Mouse (Mus musculus) regulatory T cell (primary cell): ENCODE data around the gene Wipf3.

Experiments used
- in situ Hi-C: fragments of 300-600 bp; cut with MboI, MseI; formaldehyde crosslinking; loops from one replicate; pipeline ENCODE4 v1.15.1; 2025; ENCODE audit warnings: high pct_unique_total_duplicates

The Wipf3 gene

DNA sequence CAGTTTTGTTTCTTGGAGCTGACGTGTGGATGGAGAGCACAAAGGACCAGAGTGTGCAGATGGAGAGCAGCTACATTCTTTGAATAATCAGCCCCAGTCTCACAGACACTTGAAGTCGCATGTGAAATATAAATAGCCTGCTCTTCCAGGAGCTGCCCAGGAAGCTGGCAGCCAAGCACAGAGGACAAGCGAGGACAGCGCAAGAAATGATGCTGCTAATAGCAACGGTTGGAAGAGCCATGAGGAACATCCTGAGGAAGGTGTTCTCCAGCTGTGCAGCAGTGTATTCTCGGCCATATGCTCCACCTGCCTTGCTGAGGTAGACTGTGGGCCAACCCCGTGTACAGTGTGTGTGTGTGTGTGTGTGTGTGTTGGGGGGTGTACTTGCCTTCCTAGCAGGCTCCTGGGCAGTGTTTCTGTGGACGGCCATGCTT, 101.7 kb downstream of the Wipf3 start:
- in situ Hi-C loops: loop anchor here (10.0 kb wide), 1 partner anchor 624 kb away; no protein-coding TSS in a partner anchor

DNA sequence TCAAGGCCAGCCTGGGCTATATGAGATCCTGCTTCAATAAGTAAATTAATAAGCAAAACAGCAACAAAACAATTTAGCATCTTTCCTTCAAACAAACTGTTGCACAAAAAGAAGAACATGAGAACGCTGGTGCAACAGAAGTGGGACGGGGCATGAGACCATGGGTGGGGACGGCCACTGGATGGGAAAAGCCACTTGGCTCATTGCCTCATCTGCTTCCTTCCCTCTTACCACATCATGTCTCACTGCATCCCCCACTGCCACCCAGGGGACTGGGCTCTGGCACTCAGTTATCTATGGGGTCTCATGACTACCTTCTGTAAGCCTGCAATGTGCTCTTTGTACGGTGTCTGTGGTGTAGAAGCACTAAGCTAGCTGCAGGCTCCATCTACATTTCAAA, 106.1 kb downstream of the Wipf3 start:
- in situ Hi-C loops: loop anchor here (10.0 kb wide), 1 partner anchor 619 kb away; no protein-coding TSS in a partner anchor

GRCm38 (mm10) chr6:54537053-54537452, 107.7 kb downstream of the Wipf3 start:
- in situ Hi-C loops: loop anchor here (10.0 kb wide), 1 partner anchor 618 kb away; no protein-coding TSS in a partner anchor

- in situ Hi-C loops: loop anchor here (10.0 kb wide), 1 partner anchor 616 kb away; no protein-coding TSS in a partner anchor
These were observed 109.4 kb downstream of the Wipf3 start for GRCm38 (mm10) chr6:54538773-54539173.

- in situ Hi-C loops: loop anchor here (10.0 kb wide), 1 partner anchor 615 kb away; no protein-coding TSS in a partner anchor
These were observed 110.0 kb downstream of the Wipf3 start for GRCm38 (mm10) chr6:54539396-54539795.

DNA sequence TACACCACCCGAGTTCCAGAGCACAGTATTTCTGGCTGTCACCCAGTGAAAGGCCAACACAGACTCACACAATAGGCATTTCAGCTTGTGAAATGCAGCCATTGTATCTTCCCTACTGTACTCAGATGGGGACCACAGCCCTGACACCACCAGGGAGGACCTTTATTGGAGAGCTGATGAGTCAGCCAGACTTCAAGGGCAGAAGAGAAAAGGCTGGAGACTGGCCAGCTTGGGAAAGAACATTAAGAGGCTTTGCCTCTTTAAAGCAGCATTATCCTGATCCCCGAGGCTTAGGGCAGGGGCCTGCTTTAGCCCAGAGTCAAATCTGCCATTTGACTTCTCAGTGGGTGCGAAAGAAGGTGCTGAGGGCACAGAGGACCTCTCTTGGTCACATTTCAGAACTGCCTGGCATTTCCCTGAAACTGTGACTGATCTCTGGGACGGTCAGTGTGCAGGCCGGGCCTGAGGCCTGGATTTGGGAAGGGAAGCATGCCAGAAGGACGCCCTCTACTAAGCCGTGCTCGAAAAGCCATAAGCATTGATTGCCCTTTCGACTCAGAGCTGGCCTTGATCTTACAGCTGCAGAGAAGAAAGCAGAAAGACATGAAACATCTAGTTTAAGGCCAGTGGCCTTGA, 111.0 kb downstream of the Wipf3 start:
- in situ Hi-C loops: no loop called here

- in situ Hi-C loops: no loop called here
These were observed 113.4 kb downstream of the Wipf3 start for GRCm38 (mm10) chr6:54542836-54543235.

DNA sequence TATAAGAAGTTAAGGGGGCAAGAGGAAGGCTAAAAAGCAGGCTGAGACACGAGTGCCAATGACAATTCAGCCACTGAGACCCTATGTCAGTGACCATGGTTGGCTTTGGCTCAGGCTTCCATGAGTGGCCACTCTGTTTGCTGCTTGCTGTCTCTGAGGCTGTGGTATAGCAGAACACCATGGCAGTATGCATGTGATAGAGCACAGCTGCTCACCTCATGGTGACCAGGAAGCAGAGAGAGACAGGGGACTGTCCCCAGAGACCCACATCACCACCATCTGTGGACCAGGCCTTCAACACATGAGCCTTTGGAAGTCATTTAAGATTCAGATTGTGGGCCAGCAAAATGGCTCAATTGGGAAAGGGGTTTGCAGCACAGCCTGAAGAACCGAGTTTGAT, 114.2 kb downstream of the Wipf3 start:
- in situ Hi-C loops: no loop called here

DNA sequence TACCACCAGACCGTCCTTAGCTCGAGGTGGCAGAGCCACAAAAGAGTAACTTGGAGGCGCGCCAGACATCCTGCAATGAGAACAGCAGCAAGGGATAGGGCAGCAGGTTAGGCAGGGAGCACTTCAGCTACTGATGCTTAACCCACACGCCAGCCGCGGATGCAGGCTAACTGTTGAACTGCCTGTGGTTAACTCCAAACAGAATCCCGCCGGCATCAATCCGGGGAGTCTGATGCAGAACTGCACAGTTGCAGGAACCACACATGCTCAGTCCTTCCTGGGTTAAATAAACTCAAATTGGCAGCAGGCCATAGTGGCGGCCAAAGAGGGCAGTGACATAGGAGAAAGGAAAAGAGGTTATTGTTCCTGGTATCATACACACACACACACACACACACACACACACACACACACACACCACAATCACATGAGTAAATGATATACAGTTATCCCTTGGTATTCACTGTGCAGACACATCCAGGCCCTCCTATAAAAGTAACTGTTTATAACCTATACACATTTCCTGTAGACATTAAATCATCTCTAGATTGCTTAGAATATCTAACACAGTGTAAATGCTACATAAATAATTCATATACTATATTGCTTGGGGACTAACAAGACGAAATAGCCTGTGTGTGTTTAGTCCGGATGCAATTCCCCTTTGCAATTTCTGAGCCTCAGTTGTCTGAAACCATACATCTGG, 119.1 kb downstream of the Wipf3 start:
- in situ Hi-C loops: no loop called here

- in situ Hi-C loops: no loop called here
These were observed 119.9 kb downstream of the Wipf3 start for GRCm38 (mm10) chr6:54549311-54549710.

DNA sequence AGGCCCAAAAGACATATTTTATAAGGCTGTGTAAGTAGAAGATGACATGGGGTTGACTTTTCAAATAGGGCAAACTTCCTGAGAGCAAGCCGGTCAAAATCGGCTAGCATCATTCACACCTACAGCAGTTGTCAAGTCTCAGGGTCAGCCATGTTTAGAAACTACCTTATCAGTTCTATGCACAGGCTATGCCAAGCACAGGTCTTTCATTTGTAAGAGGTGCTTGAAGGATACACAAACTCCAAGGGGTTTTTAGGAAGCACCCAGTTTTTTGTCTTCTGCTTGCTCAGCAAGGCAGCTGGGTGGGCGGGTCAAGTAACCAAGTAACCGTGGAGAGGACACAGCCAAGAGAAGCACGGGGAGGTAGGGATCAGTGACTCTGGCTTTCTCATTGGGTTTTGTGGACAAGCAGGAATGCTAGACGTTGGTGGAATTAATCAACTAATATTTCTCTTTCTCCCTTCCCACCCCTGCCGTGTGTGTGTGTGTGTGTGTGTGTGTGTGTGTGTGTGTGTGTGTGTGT, 121.5 kb downstream of the Wipf3 start:
- in situ Hi-C loops: no loop called here

GRCm38 (mm10) chr6:54552721-54553413, 123.5 kb downstream of the Wipf3 start:
- in situ Hi-C loops: no loop called here
